Mouse (Mus musculus): ENCODE measurements around the gene Chd6.
A peak's percentile ranks its signal among the peaks of the same experiment; 100 is the strongest.
"Not testable (repeated sequence)": the region's sequence is repeated elsewhere in the genome, so short reads cannot be mapped to it uniquely, and the experiment has no call there.

Chd6 gene

DNA sequence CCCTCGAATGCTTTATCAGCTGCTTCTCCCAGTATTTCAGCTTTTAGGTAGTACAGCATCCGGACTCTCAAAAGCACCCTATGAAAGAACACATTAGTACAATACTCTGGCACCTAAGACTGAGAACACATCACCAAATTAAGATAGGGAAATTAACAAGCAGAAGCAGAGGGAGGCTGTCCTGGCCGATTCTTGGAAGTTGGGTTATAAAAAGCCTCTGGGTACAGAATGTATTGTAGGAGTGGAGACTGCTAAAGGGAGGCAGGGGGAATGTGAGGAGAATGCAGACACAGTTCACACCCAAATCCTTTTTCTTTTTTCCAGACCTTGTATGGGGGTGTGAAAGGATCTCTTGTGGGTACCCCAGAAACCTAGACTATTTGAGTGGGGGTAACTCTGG, 126.2 kb downstream of the Chd6 start:
- DNase-seq: no peak

DNA sequence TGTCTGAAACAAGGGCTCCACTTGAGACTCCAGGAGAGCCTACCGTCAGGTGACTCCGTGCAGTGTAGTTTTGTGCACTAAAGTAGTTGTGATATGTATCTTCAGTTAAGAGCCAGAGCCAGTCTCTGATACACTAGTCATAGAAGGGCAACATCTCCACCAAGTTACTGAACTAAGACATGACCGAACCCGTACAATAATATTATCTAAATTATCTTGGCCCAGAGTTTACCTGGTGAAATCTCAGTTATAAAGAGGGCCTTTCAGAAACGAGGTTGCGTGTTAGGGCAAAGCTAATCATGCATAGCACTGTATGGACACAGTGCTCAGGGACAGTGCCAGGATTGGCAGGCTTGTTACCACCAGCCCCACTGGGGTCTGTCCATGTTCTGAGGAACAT, 127.1 kb downstream of the Chd6 start:
- no peak for DNase-seq

DNA sequence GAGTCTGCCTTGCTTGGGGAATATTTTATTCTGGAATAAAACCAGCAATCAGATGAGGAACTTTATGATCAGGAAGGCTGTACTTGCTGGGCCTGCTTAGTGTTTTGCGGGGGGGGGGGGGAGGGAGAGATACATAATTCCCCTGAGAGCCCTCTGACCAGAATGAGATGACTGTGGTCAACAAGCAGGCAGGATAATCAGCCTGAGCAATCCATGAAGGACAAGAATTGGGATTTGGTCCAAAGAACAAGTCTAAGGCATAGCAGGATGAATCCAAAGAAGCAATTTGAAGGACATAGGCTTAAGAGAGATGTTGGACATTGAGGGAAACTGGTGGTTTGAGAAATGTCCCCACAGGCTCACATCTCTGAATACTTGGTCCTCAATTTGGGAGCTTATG, 130.2 kb downstream of the Chd6 start:
- DNase-seq: no peak

- peak; percentile 31 to 54 for DNase-seq
Observed at GRCm38 (mm10) chr2:160977248-160977647, 131.6 kb downstream of the Chd6 start.

GRCm38 (mm10) chr2:160973648-160974215, 135.1 kb downstream of the Chd6 start:
- no peak for DNase-seq

- DNase-seq: no peak
Observed at GRCm38 (mm10) chr2:160972103-160972792, 136.6 kb downstream of the Chd6 start.

- no peak for DNase-seq
Observed at GRCm38 (mm10) chr2:160962149-160962548, 146.7 kb downstream of the Chd6 start.

- no peak for DNase-seq
Observed at GRCm38 (mm10) chr2:160960956-160961646, 147.8 kb downstream of the Chd6 start.

DNA sequence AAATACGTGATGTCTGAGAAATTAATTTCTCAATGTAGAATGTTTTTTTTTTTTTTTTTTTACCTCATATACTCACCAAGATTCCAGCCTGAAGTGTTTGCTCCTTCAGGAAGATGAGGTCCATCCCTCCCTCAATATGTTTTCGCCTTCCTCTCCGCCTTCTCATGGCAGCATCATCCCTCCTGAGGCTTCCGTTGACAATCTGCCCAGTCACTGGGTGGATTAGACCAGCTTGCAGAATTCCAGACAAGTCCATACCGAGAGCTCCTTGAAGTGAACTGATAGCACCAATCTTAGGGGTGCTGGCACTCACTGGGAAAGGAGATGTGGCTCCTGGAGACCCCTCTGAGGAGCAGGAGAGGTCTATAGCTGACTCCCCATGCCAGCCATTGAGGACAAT, 149.0 kb downstream of the Chd6 start:
- peak in 1 of 2 experiments; percentile 42 for DNase-seq

DNA sequence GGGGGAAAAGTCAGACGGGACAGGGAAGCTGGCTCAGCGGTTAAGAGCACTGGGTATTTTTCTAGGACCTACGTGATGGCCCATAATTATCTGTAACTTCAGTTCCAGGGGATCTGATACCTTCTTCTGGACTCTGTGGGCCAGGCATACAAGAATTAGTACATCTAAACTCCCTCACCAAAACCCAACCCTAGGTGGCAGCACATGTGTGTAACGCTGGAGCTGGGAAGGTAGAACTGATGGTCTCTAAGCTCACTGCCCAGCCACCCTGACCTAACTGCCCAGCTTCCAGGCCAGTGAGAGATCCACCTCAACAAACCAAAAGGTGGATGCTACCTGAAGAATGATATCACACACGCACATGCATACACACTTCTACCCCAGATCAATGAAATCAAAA, 150.1 kb downstream of the Chd6 start:
- DNase-seq: peak in 1 of 2 experiments; percentile 23

- not testable (repeated sequence) for DNase-seq
Observed at GRCm38 (mm10) chr2:160957801-160958200, 151.1 kb downstream of the Chd6 start.

- DNase-seq: not testable (repeated sequence)
Observed at GRCm38 (mm10) chr2:160957307-160957706, 151.6 kb downstream of the Chd6 start.

DNA sequence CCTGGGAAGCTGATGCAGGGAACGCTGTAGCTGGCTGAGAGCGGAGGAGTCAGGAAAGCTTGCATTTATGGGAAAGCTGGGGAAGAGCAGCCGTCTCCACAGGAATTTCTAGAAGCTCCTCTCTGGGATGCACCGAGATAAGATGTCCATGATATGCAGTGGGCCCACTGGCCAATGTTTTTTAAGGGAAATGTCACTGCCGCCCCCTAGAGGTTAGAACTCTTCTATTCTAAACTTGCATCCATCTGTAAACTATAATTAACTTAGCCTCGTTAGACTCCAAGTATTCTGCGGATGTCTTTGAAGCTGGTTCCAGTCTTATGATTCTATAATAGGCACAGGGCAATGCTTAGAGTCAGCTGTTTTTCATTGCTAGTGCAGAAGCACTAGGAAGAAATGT, 153.5 kb downstream of the Chd6 start:
- DNase-seq: peak; percentile 41 to 46

- no peak for DNase-seq
Observed at GRCm38 (mm10) chr2:160954541-160954940, 154.3 kb downstream of the Chd6 start.

- no peak for DNase-seq
Observed at GRCm38 (mm10) chr2:160953131-160953873, 155.6 kb downstream of the Chd6 start.

- DNase-seq: no peak
Observed at GRCm38 (mm10) chr2:160951595-160951994, 157.3 kb downstream of the Chd6 start.

- no peak for DNase-seq
Observed at GRCm38 (mm10) chr2:160942443-160942842, 166.4 kb downstream of the Chd6 start.

DNA sequence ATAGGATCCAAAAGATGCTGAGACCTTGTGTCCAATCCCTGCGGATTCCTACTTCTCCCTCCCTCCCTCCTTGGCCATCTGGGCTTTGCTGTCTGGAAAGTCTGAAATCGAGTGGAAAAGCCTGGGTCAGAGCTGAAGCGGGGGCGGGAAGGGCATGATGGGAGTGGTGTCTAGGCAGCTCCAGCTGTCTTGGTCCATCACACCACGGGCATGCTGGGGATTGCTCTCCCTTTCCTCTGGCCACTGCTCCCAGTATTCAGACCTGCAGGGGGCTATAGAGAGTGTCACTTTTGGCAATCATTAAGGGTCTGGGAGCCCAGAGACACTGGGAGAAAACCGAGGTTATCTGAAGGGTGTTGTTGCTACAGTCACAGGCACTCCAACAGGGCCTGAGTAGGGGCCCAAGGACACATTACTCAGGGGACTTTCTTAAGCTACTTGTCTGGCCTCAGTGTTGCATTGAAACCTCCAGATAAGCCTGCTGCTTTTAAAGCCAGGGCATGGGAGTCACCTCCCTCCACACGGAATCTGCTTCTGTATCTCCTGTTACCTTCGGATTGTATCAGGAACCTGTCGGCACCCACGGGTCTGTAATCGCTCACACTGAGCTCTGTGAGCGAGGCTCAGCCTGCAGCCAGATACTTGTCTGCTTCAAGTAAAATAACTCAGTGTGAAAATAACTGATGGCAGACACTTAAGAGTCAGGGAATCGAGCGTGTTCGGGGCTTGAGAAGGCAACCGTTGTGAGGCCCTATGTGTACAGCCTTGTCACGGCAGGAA, 167.8 kb downstream of the Chd6 start:
- DNase-seq: peak; percentile 33 to 39

- DNase-seq: no peak
Observed at GRCm38 (mm10) chr2:160934451-160934850, 174.4 kb downstream of the Chd6 start.

DNA sequence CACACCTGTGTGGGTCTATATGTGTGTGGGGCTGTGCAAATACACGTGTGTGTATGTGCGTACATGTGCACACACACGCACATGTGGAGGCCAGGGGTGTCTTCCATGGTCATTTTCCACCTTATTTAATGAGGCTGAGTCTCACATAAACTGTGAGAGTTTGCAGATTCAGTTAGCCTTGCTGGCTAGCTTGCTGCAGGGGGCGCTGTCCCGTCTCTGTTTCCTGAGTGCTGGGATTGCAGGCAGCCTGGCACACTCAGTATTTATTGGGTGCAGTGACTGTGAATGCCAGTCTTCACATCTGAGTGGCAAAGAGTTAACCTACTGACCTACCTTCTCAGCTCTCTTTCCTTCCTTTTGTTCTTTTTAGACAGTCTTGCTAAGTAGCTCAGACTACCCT, 175.0 kb downstream of the Chd6 start:
- no peak for DNase-seq

DNA sequence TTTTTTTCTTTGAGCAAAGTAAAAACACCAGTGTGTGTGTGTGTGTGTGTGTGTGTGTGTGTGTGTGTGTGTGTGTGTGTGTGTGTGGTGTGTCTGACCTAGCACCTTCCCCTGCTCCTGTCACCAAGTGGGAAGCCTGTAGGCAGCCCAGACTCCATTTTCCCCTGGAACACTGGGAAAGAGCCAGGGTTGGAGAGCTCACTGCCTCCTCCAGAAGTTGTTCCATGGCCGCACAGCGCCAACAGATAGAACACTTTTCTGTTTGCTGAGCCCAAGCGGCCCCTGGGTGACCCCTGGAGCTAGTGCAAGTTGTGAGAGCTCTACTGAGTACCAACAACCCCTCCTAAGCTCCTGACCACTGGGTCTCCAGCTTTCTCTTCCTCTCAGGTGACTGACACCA, 175.9 kb downstream of the Chd6 start:
- DNase-seq: no peak

DNA sequence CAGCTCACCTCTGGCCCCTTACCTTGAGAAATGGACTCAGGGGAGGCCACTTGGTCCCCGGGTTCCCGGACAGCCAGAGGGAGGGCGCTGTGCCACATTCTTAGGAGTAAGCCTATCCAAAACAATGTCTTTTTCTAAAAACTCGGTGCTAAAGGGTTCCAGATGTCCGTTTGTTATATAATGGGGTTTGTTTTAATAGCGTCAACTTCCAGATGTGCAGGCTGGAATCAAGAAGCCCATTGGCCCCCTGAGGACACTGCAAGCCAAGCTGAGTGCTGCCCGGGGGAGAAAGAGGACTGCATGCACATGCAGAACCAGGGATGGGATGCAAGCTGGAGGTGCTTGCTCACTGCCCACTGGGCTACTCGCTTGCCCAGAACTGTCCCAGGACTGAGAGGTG, 176.6 kb downstream of the Chd6 start:
- no peak for DNase-seq

GRCm38 (mm10) chr2:160931378-160931777, 177.5 kb downstream of the Chd6 start:
- DNase-seq: no peak

All from cerebellum, adult 18-20 months (tissue).